Mouse (Mus musculus) heart, postnatal 0 days (tissue): ENCODE results near the gene Pnliprp2. TPM values are rescaled to one million over a fixed set of nuclear protein-coding genes. Genes with fewer than 3 reads are reported as not detected.
A peak's percentile ranks its signal among the peaks of the same experiment; 100 is the strongest.

Experiments used
- ATAC-seq: fragments of 200-750 bp; cut with Nextera tagmentation; 2 replicates; pipeline ENCODE4 v1.8.0; 2017; ENCODE audit warnings: low read depth, moderate number of reproducible peaks, moderate library complexity; ENCODE audit not compliant: insufficient read depth
- DNase-seq: peaks from one replicate; pipeline ENCODE4 v3.0.0-alpha.2; 2016; ENCODE audit warnings: low spot score
- H3K27ac ChIP-seq: fragments of 300-500 bp; sonication (generic); 2 replicates; pipeline ENCODE4 v1.5.1; 2014; ENCODE audit warnings: low read depth, mild to moderate bottlenecking
- H3K27me3 ChIP-seq: fragments of 300-500 bp; sonication (generic); 2 replicates; pipeline ENCODE4 v1.6.1; 2014; ENCODE audit warnings: low read length, mixed read lengths; ENCODE audit not compliant: control insufficient read depth, insufficient read depth
- H3K36me3 ChIP-seq: fragments of 300-500 bp; sonication (generic); replicated peaks from 2 replicates; pipeline ENCODE4 v1.6.1; 2014; ENCODE audit warnings: low read length, mixed read lengths; ENCODE audit not compliant: control insufficient read depth, insufficient read depth
- H3K4me1 ChIP-seq: fragments of 300-500 bp; sonication (generic); 2 replicates; pipeline ENCODE4 v1.6.1; 2014; ENCODE audit warnings: antibody characterized with exemption; ENCODE audit not compliant: control insufficient read depth, insufficient read depth
- H3K4me2 ChIP-seq: fragments of 300-500 bp; sonication (generic); 2 replicates; pipeline ENCODE4 v1.6.1; 2014; ENCODE audit warnings: low read depth, mild to moderate bottlenecking, low read length, moderate library complexity
- H3K4me3 ChIP-seq: fragments of 300-500 bp; sonication (generic); 2 replicates; pipeline ENCODE4 v1.5.1; 2014; ENCODE audit warnings: low read depth, low read length
- H3K9ac ChIP-seq: fragments of 300-500 bp; sonication (generic); replicated peaks from 2 replicates; pipeline ENCODE4 v1.6.1; 2014; ENCODE audit warnings: low read depth, low read length, mixed read lengths
- H3K9me3 ChIP-seq: fragments of 300-500 bp; sonication (generic); replicated peaks from 2 replicates; pipeline ENCODE4 v1.6.1; 2016; ENCODE audit warnings: low read length; ENCODE audit not compliant: control insufficient read depth
- CTCF ChIP-seq: IDR thresholded peaks from 2 replicates; pipeline ENCODE4 v1.5.1; 2016; ENCODE audit warnings: antibody characterized with exemption, control low read depth, low read depth
- EP300 ChIP-seq: IDR thresholded peaks from 2 replicates; pipeline ENCODE4 v1.6.1; 2016; ENCODE audit warnings: antibody characterized with exemption, low read depth
- WGBS: fragments of 180-500 bp; shearing (Covaris S2); extraction: QIAGEN DNeasy Blood & Tissue Kit; methylation state at CpG from one replicate; pipeline ENCODE4 v1.1.7; 2014; 5-methylcytosine and 5-hydroxymethylcytosine counted together
- polyA plus RNA-seq: library from polyadenylated mRNA; unstranded; fragments of >200 nt; fragmentation: Nextera tagmentation; extraction: Ambion mirVana; gene quantifications from 2 replicates; pipeline ENCODE4 v1.2.1, GENCODE M21; 2015
- total RNA-seq: library from RNA; depleted of rRNA; stranded (reverse); fragments of >200 nt; gene quantifications from 2 replicates; pipeline ENCODE4 v1.2.3, GENCODE M21; 2014; ENCODE audit warnings: low replicate concordance; rRNA removed

Gene Pnliprp2
- total and polyA plus RNA-seq, 2 experiments from 2014 or later, result 2.3 TPM; not detected in 1

DNA sequence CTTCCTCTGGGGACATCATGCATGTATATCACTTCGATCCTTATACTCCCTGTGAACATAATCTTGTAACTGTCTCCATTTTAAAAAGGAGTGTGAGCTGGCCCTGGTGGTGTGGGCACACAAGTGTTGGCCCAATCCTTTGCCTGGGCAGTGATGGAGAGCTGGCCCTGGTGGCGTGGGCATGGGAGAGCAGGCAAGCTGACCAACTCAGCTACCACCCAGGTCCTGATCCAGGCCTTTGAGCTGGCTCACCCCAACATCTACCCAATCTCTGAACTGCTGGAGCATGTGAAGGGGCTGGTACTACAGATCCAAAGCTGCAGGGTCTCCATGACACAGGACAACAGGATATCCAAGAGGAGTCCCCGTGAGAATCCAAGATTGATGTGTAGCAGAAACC lies 63.8 kb downstream of the Pnliprp2 start:
- no peaks in the 10 kb centered on the region for H3K27me3 ChIP-seq
- 84% methylated on average over 3 of the region's 3 CpGs for WGBS
- no peak overlapping the region for H3K9ac ChIP-seq
- TF ChIP-seq CTCF (no peak), EP300 (no peak)
- H3K4me1 ChIP-seq, result peaks cover 25% of the 10 kb centered on the region
- DNase-seq, result no peak
- no peak overlapping the region for H3K4me2 ChIP-seq
- no peak overlapping the region for H3K4me3 ChIP-seq
- H3K9me3 ChIP-seq, result no peaks in the 10 kb centered on the region
- no peaks in the 10 kb centered on the region; the same call in 1 of the 2 replicates for H3K36me3 ChIP-seq
- H3K27ac ChIP-seq, result peak overlapping the region; percentile 95
- ATAC-seq, result no peak

DNA sequence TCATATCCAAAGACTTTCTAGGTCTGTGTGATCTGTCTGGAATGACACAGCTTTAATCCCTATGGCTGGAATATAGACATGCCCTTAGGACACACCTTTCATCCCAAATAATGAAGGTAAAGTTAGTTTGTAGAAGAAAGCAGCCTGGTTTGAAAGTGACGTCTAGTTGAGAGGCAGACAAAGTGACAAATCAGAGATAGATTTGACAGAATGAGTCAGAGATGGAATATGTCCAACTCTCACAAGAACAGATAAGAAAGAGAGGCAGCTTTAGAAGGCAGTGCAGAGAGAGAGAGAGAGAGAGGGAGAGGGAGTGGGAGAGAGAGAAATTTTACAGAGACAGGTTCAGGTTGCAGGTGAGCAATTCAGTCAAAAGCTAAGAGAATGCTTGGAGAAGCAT lies 64.8 kb downstream of the Pnliprp2 start:
- no peak overlapping the region for H3K4me3 ChIP-seq
- peak overlapping the region; percentile 43; the same call in 1 of the 2 replicates for H3K27ac ChIP-seq
- TF ChIP-seq EP300 (no peak), CTCF (no peak)
- H3K36me3 ChIP-seq, result no peaks in the 10 kb centered on the region; the same call in 1 of the 2 replicates
- H3K4me1 ChIP-seq, result peaks cover 19% of the 10 kb centered on the region
- H3K9me3 ChIP-seq, result no peaks in the 10 kb centered on the region
- H3K9ac ChIP-seq, result no peak overlapping the region
- WGBS, result 34% methylated on average over 1 of the region's 1 CpGs
- no peaks in the 10 kb centered on the region for H3K27me3 ChIP-seq
- ATAC-seq, result no peak
- H3K4me2 ChIP-seq, result no peak overlapping the region
- DNase-seq, result no peak

Other genes with a start within 250 kb of the Pnliprp2 start
- gene Ccdc172, start 247.7 kb upstream of the Pnliprp2 start, total RNA-seq, result not detected in 2 replicates
- gene Ccdc172, start 247.7 kb upstream of the Pnliprp2 start, polyA plus RNA-seq, result not detected in 2 replicates
- not detected in 2 replicates for gene Pnlip, start 107.2 kb upstream of the Pnliprp2 start, total RNA-seq
- 0.07 TPM in 1 of 2 replicates, not detected in the other for gene Pnlip, start 107.2 kb upstream of the Pnliprp2 start, polyA plus RNA-seq
- 0.23 TPM in 1 of 2 replicates, not detected in the other for gene Pnliprp1, start 30.8 kb upstream of the Pnliprp2 start, total RNA-seq
- 0.30 and 0.59 TPM in 2 replicates for gene Pnliprp1, start 30.8 kb upstream of the Pnliprp2 start, polyA plus RNA-seq
- not detected in 2 replicates for gene 1700019N19Rik, start 34.7 kb downstream of the Pnliprp2 start, total RNA-seq
- not detected in 2 replicates for gene 1700019N19Rik, start 34.7 kb downstream of the Pnliprp2 start, polyA plus RNA-seq
- gene Eno4, start 183.7 kb downstream of the Pnliprp2 start, total RNA-seq, result not detected in 2 replicates
- gene Eno4, start 183.7 kb downstream of the Pnliprp2 start, polyA plus RNA-seq, result 0.12 and 0.15 TPM in 2 replicates
- gene Hspa12a, start 183.9 kb downstream of the Pnliprp2 start, total RNA-seq, result 15.0 and 39.2 TPM in 2 replicates
- 11.5 and 13.2 TPM in 2 replicates for gene Hspa12a, start 183.9 kb downstream of the Pnliprp2 start, polyA plus RNA-seq